Mouse (Mus musculus) hindbrain, embryonic 13.5 days (tissue): ENCODE measurements at regions not wholly inside any gene's neighbourhood (a gene's known extent, or its start where the extent isn't known, plus 50 kb on each side); places are given as distances from the start of the nearest gene placed in this dataset.

Experiments
- ATAC-seq: fragments of 200-750 bp; cut with Nextera tagmentation; 2 replicates; pipeline ENCODE4 v1.8.0; 2017; ENCODE audit warnings: moderate TSS enrichment; ENCODE audit not compliant: low FRiP score
- H3K27ac ChIP-seq: fragments of 300-500 bp; sonication (generic); 2 replicates; pipeline ENCODE4 v1.5.1; 2015; ENCODE audit warnings: inconsistent platforms, mild to moderate bottlenecking, moderate library complexity
- H3K27me3 ChIP-seq: fragments of 300-500 bp; sonication (generic); 2 replicates; pipeline ENCODE4 v1.6.1; 2015; ENCODE audit warnings: mild to moderate bottlenecking, inconsistent platforms
- H3K36me3 ChIP-seq: fragments of 300-500 bp; sonication (generic); 2 replicates; pipeline ENCODE4 v1.6.1; 2015; ENCODE audit warnings: mild to moderate bottlenecking, inconsistent platforms
- H3K4me1 ChIP-seq: fragments of 300-500 bp; sonication (generic); replicated peaks from 2 replicates; pipeline ENCODE4 v1.6.1; 2015; ENCODE audit warnings: inconsistent platforms
- H3K4me2 ChIP-seq: fragments of 300-500 bp; sonication (generic); 2 replicates; pipeline ENCODE4 v1.6.1; 2015; ENCODE audit warnings: inconsistent platforms, mild to moderate bottlenecking, moderate library complexity
- H3K4me3 ChIP-seq: fragments of 300-500 bp; sonication (generic); 2 replicates; pipeline ENCODE4 v1.5.1; 2015; ENCODE audit warnings: mild to moderate bottlenecking, inconsistent platforms
- H3K9ac ChIP-seq: fragments of 300-500 bp; sonication (generic); 2 replicates; pipeline ENCODE4 v1.6.1; 2015; ENCODE audit warnings: mild to moderate bottlenecking, inconsistent platforms
- H3K9me3 ChIP-seq: fragments of 300-500 bp; sonication (generic); 2 replicates; pipeline ENCODE4 v1.6.1; 2016; ENCODE audit warnings: inconsistent platforms
- WGBS: fragments of 180-500 bp; shearing (Covaris S2); methylation state at CpG from one replicate; pipeline ENCODE4 v1.1.7; 2015; 5-methylcytosine and 5-hydroxymethylcytosine counted together

DNA sequence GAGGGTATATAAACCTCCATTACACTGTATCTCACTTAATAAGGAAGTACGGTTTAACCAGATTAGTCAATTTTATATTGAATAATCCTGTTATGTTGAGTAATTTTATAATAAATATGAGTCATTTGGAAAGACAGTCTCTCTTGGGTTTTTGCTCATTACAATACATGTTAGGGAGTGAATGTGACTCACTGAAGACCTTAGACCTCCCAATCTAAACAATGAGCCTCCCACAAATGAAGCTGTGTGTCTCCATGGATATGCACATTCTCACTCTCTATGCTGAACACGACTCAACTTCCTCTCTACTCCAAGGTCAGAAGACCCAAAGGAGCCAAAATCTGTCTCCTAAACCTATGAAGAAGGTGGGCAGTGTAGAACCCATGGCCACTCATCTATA, 235.7 kb upstream of the Il12b start:
- ATAC-seq: no peak
- Histone ChIP-seq H3K9ac (no peak overlapping the region), H3K36me3 (no peaks in the 10 kb centered on the region), H3K4me3 (no peak overlapping the region), H3K27me3 (no peaks in the 10 kb centered on the region), H3K27ac (no peak overlapping the region), H3K9me3 (no peaks in the 10 kb centered on the region), H3K4me1 (no peaks in the 10 kb centered on the region; the same call in 1 of the 2 replicates), H3K4me2 (no peak overlapping the region)
- 67% methylated on average over 2 of the region's 2 CpGs for WGBS

- no peaks in the 10 kb centered on the region for H3K27me3 ChIP-seq
- no peaks in the 10 kb centered on the region for H3K9me3 ChIP-seq
- H3K27ac ChIP-seq: no peak overlapping the region
- H3K4me2 ChIP-seq: no peak overlapping the region
- no peaks in the 10 kb centered on the region for H3K36me3 ChIP-seq
- 79% methylated on average over 6 of the region's 6 CpGs for WGBS
- H3K9ac ChIP-seq: no peak overlapping the region
- no peaks in the 10 kb centered on the region for H3K4me1 ChIP-seq
- ATAC-seq: no peak
- H3K4me3 ChIP-seq: no peak overlapping the region
Observed at GRCm38 (mm10) chr11:44167724-44168500, 232.0 kb upstream of the Il12b start.

DNA sequence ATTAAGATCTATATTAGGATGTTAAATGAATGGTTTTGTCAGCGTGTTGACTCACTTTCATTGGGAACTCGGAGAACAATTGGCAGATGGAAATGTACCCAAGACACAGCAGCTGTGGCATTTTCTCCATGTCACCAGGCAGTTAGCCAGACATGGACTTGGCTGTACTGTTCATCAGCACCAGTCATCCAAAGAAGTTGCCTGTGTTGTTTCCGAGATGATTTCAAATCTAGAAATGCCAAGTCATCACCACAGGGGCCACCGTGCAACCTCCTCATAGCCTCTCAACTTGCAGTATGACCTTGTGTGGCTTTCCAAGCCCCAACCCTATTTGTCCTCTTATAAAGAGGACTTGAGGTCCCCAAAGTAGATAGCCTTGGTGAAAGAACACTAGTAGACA, 227.4 kb upstream of the Il12b start:
- H3K27me3 ChIP-seq: no peaks in the 10 kb centered on the region
- no peak overlapping the region for H3K27ac ChIP-seq
- no peak overlapping the region for H3K4me3 ChIP-seq
- H3K4me2 ChIP-seq: no peak overlapping the region
- no peaks in the 10 kb centered on the region for H3K4me1 ChIP-seq
- no peak for ATAC-seq
- WGBS: 89% methylated on average over 4 of the region's 4 CpGs
- no peak overlapping the region for H3K9ac ChIP-seq
- H3K9me3 ChIP-seq: no peaks in the 10 kb centered on the region
- no peaks in the 10 kb centered on the region for H3K36me3 ChIP-seq

DNA sequence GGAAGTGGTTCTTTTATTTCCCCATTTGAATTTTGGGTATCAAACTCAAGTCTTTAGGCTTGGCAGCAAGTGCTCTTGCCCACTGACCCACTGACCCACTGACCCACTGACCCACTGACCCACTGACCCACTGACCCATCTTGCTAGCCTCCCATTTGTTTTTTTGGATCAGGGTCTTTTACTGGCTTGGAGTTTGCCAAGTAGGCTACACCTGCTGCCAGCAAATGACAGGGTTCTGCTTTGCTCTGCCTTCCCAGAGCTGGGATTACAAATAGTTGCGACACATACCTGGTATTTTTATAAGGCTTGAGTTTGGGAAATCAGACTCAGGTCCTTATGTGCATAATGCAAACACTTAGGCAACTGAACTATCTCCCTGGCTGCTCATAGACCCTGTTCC, 226.7 kb upstream of the Il12b start:
- no peak overlapping the region for H3K4me3 ChIP-seq
- no peaks in the 10 kb centered on the region for H3K27me3 ChIP-seq
- no peaks in the 10 kb centered on the region for H3K36me3 ChIP-seq
- no peak overlapping the region for H3K9ac ChIP-seq
- WGBS: 94% methylated on average over 1 of the region's 1 CpGs
- no peak for ATAC-seq
- no peaks in the 10 kb centered on the region for H3K4me1 ChIP-seq
- H3K4me2 ChIP-seq: no peak overlapping the region
- no peak overlapping the region for H3K27ac ChIP-seq
- H3K9me3 ChIP-seq: no peaks in the 10 kb centered on the region

GRCm38 (mm10) chr11:44174548-44174947, 225.3 kb upstream of the Il12b start:
- Histone ChIP-seq H3K9me3 (no peaks in the 10 kb centered on the region), H3K36me3 (no peaks in the 10 kb centered on the region), H3K27ac (no peak overlapping the region), H3K4me3 (no peak overlapping the region), H3K4me1 (no peaks in the 10 kb centered on the region), H3K27me3 (no peaks in the 10 kb centered on the region), H3K4me2 (no peak overlapping the region), H3K9ac (no peak overlapping the region)
- no peak for ATAC-seq
- WGBS: 75% methylated on average over 2 of the region's 2 CpGs

GRCm38 (mm10) chr11:44179711-44180110, 220.2 kb upstream of the Il12b start:
- no peak overlapping the region for H3K9ac ChIP-seq
- H3K4me2 ChIP-seq: no peak overlapping the region
- H3K4me3 ChIP-seq: no peak overlapping the region
- H3K36me3 ChIP-seq: no peaks in the 10 kb centered on the region
- no peaks in the 10 kb centered on the region for H3K9me3 ChIP-seq
- ATAC-seq: no peak
- 88% methylated on average over 3 of the region's 3 CpGs for WGBS
- H3K27ac ChIP-seq: no peak overlapping the region
- H3K4me1 ChIP-seq: no peaks in the 10 kb centered on the region
- H3K27me3 ChIP-seq: no peaks in the 10 kb centered on the region

GRCm38 (mm10) chr11:44183823-44184222, 216.0 kb upstream of the Il12b start:
- Histone ChIP-seq H3K9me3 (no peaks in the 10 kb centered on the region), H3K4me3 (no peak overlapping the region), H3K4me1 (no peaks in the 10 kb centered on the region), H3K36me3 (no peaks in the 10 kb centered on the region), H3K27ac (no peak overlapping the region), H3K9ac (no peak overlapping the region), H3K27me3 (no peaks in the 10 kb centered on the region), H3K4me2 (no peak overlapping the region)
- 86% methylated on average over 3 of the region's 3 CpGs for WGBS
- no peak for ATAC-seq

DNA sequence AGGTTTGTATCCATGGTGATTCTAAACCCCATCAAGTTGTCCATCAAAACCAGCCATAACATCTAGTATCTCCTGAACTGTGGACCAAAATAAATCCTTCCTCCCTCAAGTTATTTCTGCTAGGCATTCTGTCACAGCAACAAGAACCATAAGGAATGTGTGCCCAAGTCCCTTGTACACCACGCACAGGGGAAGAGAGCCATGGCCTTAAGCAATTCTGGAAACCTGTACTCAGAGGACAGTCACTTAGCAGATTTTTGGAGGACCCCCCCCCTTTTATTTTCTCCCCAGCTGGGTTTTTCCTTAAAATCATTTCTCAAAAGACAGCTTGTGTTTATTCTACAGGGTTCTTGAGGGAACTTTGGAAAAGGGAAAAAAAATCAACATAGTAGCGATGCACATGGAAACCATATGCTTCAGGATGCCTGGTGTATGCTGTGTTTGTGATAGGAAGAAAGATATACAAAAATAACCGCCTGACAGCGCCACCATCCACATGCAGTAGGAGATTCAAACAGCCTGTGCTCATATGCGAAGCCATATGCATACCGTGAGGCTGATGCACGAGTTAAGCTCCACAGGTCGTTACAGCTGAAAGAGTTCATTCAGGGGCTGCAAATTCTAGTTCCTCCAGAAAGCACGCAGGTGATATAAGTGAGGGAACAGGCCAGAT, 214.5 kb upstream of the Il12b start:
- Histone ChIP-seq H3K27me3 (no peaks in the 10 kb centered on the region), H3K36me3 (no peaks in the 10 kb centered on the region), H3K9ac (no peak overlapping the region), H3K27ac (no peak overlapping the region), H3K4me1 (no peaks in the 10 kb centered on the region), H3K4me2 (no peak overlapping the region), H3K9me3 (no peaks in the 10 kb centered on the region), H3K4me3 (no peak overlapping the region)
- no peak for ATAC-seq
- 87% methylated on average over 9 of the region's 9 CpGs for WGBS

DNA sequence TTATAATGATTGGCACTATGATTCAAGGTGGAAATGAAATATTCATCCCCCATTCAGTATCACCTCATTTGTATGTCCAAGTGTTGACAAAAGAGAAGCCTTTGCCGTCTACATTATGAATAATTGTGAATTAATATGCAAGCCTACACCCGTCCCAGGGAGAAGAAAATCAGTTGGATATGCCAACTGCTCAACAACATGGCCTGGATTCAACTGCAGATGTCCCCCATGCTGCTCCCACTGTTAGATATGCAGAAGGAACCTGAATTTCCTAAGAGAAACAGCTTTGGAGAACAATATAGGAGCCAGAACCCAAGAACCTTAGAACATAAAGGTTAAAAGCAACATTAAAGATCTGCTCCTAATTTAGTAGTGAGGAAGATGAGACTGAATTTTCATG, 211.7 kb upstream of the Il12b start:
- Histone ChIP-seq H3K36me3 (no peaks in the 10 kb centered on the region), H3K27ac (no peak overlapping the region), H3K9me3 (no peaks in the 10 kb centered on the region), H3K27me3 (no peaks in the 10 kb centered on the region), H3K9ac (no peak overlapping the region), H3K4me3 (no peak overlapping the region), H3K4me1 (no peaks in the 10 kb centered on the region), H3K4me2 (no peak overlapping the region)
- WGBS: 53% methylated on average over 2 of the region's 2 CpGs
- no peak for ATAC-seq

DNA sequence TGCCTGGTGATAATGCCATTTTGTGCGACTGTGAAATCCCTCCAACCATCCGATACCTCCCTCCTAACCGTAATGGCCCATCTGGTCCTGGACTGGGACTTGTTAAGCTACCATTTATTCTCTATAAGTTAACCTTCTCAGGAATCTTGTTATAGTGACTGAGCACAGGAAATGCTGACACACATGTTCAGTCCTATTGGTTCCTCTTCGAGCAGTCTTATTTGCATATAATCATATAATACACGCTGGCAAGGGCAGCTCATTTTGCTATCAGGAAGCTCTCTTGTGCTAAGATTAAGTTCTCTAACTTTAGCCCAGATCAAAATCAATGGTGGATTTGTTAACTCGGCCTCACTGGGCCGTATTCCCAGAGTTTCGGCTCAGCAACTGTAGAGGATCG, 206.1 kb upstream of the Il12b start:
- Histone ChIP-seq H3K4me3 (no peak overlapping the region), H3K4me1 (peaks cover 4% of the 10 kb centered on the region), H3K9me3 (no peaks in the 10 kb centered on the region), H3K4me2 (no peak overlapping the region), H3K27me3 (no peaks in the 10 kb centered on the region), H3K36me3 (no peaks in the 10 kb centered on the region), H3K9ac (no peak overlapping the region), H3K27ac (no peak overlapping the region)
- ATAC-seq: no peak
- WGBS: 86% methylated on average over 9 of the region's 9 CpGs

DNA sequence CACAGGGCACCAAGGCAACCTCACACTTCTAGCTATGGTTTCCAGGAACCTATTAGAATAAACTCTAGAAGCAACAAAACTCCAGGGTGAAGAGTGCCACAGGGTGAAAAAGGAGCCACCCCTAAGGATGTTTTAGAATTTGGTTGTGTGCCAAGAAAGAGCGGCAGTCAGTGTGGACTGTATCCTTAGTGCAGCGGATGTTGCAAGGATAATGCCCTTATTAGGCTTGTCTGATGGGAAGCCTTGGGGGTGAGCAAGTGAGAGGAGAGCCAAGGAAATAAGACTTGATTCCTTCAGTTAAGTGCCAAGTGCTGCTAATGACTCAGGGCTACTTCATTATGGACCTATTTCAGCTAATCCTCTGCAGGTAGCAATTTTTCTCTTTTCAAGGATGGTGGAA, 197.1 kb upstream of the Il12b start:
- no peaks in the 10 kb centered on the region for H3K27me3 ChIP-seq
- H3K9me3 ChIP-seq: no peaks in the 10 kb centered on the region
- H3K4me2 ChIP-seq: no peak overlapping the region
- 88% methylated on average over 2 of the region's 2 CpGs for WGBS
- no peak overlapping the region for H3K9ac ChIP-seq
- H3K36me3 ChIP-seq: no peaks in the 10 kb centered on the region
- no peaks in the 10 kb centered on the region for H3K4me1 ChIP-seq
- H3K27ac ChIP-seq: no peak overlapping the region
- no peak for ATAC-seq
- H3K4me3 ChIP-seq: no peak overlapping the region

GRCm38 (mm10) chr11:44204384-44204783, 195.5 kb upstream of the Il12b start:
- no peak overlapping the region for H3K4me2 ChIP-seq
- H3K27me3 ChIP-seq: no peaks in the 10 kb centered on the region
- no peaks in the 10 kb centered on the region for H3K9me3 ChIP-seq
- H3K27ac ChIP-seq: no peak overlapping the region
- no peaks in the 10 kb centered on the region for H3K36me3 ChIP-seq
- WGBS: 85% methylated on average over 3 of the region's 3 CpGs
- H3K4me3 ChIP-seq: no peak overlapping the region
- no peaks in the 10 kb centered on the region for H3K4me1 ChIP-seq
- ATAC-seq: no peak
- H3K9ac ChIP-seq: no peak overlapping the region

DNA sequence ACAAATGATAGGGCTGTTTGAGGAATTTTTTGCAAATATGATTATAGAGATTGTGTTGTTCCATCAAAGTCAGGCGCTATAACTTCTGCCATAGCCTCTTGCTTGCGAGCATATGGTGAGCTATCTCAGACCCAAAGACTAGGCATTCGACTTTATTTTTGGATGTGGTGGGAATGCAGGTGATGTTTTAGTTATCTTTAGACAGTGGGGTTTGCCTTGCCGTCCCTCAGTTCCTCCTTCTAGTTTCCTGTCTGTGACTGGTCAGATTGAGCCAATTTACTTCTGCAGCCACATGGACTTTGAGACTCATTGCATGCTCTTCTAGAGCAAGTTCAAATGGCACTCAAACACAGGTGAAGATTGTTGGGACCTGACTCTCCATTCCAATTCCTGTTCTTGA, 193.0 kb upstream of the Il12b start:
- Histone ChIP-seq H3K4me3 (no peak overlapping the region), H3K4me1 (no peaks in the 10 kb centered on the region), H3K4me2 (no peak overlapping the region), H3K36me3 (no peaks in the 10 kb centered on the region), H3K27me3 (no peaks in the 10 kb centered on the region), H3K9ac (no peak overlapping the region), H3K9me3 (no peaks in the 10 kb centered on the region), H3K27ac (no peak overlapping the region)
- no peak for ATAC-seq
- WGBS: 94% methylated on average over 4 of the region's 4 CpGs
